Mouse (Mus musculus): Measurements from ENCODE around the gene Scgb2a2. TPM values are rescaled to one million over a fixed set of nuclear protein-coding genes. Genes with fewer than 3 reads are reported as not detected.
A peak's percentile ranks its signal among the peaks of the same experiment; 100 is the strongest.
"Not testable (repeated sequence)": the region's sequence is repeated elsewhere in the genome, so short reads cannot be mapped to it uniquely, and the experiment has no call there.

The Scgb2a2 gene
- total RNA-seq (2012; rRNA removed) (not detected in 2 replicates), polyA plus RNA-seq (2012; ENCODE audit: insufficient read depth in 1 of 2, insufficient read length in 2 of 2, low read depth in 1 of 2, low replicate concordance in 2 of 2, missing spikeins in 1 of 2) (not detected)

DNA sequence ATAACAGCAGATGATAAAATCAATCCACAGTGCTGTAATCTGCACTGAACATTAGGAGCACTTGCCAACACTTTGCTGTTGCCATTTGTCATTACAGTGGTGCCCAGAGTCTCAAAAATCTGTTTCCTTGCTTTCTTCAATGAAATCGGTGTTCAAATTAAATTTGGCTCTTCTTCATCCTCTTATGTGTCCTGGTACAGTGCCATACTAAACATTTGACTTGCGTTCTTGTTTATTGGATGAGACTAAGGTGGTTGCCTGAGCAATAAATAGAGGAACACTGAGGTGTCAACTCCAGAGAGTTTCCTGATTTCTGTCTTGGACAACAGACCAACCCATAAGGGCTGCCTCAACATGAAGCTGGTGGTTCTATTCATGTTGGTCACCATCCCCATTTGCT is at the start of gene Scgb2a2:
TSS of gene Scgb2a2 (plus strand) at position 301 of the 400 bp plus-strand sequence.
- Histone ChIP-seq H3K9ac (ENCODE audit: control insufficient read depth, low read depth, low read length, poor library complexity, severe bottlenecking) (no peak within 1 kb of the TSS), H3K27ac (ENCODE audit: control insufficient read depth, low read depth, low read length) (no peak within 1 kb of the TSS), H3K4me1 (ENCODE audit: control insufficient read depth in 1 of 2, insufficient read depth in 2 of 2, low read length in 2 of 2) (no peaks in the 10 kb centered on the region), H3K79me2 (ENCODE audit: control insufficient read depth, insufficient read depth, low read length, poor library complexity) (no peaks in the 10 kb centered on the region), H3K9me3 (replicated peaks; ENCODE audit: insufficient read depth, low read length) (no peaks in the 10 kb centered on the region), H3K27me3 (ENCODE audit: control insufficient read depth in 1 of 2, insufficient read depth in 2 of 2, low read length in 2 of 2) (no peaks in the 10 kb centered on the region; a peak in 1 of 4 replicates), H3K4me3 (ENCODE audit: control insufficient read depth in 1 of 2, insufficient read depth in 1 of 2, low read depth in 2 of 2, low read length in 2 of 2) (no peak within 1 kb of the TSS), H3K36me3 (ENCODE audit: control insufficient read depth in 1 of 2, insufficient read depth in 2 of 2, low read length in 2 of 2) (no peaks in the 10 kb centered on the region)
- TF ChIP-seq ZKSCAN1 (IDR thresholded peaks at IDR 0.05; ENCODE audit: low read depth, low read length) (no peak), MAZ (IDR thresholded peaks at IDR 0.05; ENCODE audit: low read depth, low read length) (no peak), UBTF (IDR thresholded peaks at IDR 0.05; ENCODE audit: borderline replicate concordance, insufficient read depth, low read depth, low read length) (no peak), MYB (IDR thresholded peaks at IDR 0.05; ENCODE audit: low read depth, low read length) (no peak), TAL1 (IDR thresholded peaks at IDR 0.05; ENCODE audit: low read length) (no peak), GATA1 (IDR thresholded peaks at IDR 0.05; ENCODE audit: low read depth, low read length) (no peak), ELF1 (IDR thresholded peaks at IDR 0.05; ENCODE audit: low read depth, low read length) (no peak), CTCF (IDR thresholded peaks at IDR 0.05 in 2 of 3, conservative IDR thresholded peaks at IDR 0.05 in 1 of 3; ENCODE audit: control insufficient read depth in 1 of 3, insufficient read depth in 1 of 3, low read depth in 2 of 3, low read length in 3 of 3, poor library complexity in 1 of 3, severe bottlenecking in 1 of 3) (no peak), POLR2AphosphoS2 (IDR thresholded peaks at IDR 0.05; ENCODE audit: low read length) (no peak), ZC3H11A (IDR thresholded peaks at IDR 0.05; ENCODE audit: low read depth, low read length) (no peak), CHD2 (IDR thresholded peaks at IDR 0.05; ENCODE audit: low read length) (no peak), KAT2A (conservative IDR thresholded peaks at IDR 0.05; ENCODE audit: low read depth, low read length) (no peak), MYC (IDR thresholded peaks at IDR 0.05; ENCODE audit: low read depth, low read length) (no peak), TCF12 (IDR thresholded peaks at IDR 0.05; ENCODE audit: low read depth, low read length) (no peak), JUND (IDR thresholded peaks at IDR 0.05; ENCODE audit: low read depth, low read length) (no peak), RCOR1 (IDR thresholded peaks at IDR 0.05; ENCODE audit: low read depth, low read length) (no peak)
- DNase-seq (ENCODE audit: low read depth, low spot score): no peak

DNA sequence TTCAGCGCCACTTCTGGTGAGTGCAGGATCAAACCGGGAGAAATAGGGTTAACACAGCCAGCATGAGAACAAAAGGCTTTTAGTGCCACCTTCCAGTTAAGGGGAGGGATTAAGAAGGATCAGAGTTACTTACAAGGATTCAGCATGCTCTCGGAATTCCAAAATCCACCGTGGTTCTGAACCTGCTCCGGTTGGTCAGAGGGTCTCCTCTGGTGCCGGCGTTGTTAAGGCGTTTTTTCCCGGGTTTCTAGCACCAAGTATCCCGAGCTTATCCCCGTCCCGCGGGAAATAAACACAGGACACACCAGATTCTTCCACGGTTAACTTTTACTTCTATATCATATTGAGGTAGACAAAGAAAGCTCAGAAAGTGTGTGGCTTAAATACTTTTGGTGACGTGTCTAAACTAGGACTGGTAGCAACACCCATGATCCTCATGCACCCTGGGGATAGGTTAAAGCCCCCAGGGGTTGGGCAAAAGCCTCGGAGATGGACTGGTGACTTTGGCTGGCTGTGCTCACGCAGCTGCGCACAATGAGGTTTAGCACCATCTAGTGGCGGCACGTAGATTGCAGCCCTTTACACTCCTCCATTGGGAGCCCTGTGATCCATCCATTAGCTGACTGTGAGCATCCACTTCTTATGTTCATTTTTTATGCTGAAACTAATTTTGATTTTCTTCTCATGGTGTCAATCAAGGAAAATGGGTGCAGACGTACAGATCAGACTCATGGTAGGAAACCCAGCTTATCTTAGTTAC is 10.6 kb upstream of the Scgb2a2 start:
- peak; percentile 12 for DNase-seq (ENCODE audit: low read depth, low spot score)
- H3K9ac ChIP-seq (ENCODE audit: control insufficient read depth, low read depth, low read length, poor library complexity, severe bottlenecking): peak overlapping the region; percentile 45; the same call in 1 of the 2 replicates
- not testable (repeated sequence) for H3K79me2 ChIP-seq (ENCODE audit: control insufficient read depth, insufficient read depth, low read length, poor library complexity); H3K4me1 ChIP-seq (ENCODE audit: control insufficient read depth in 1 of 2, insufficient read depth in 2 of 2, low read length in 2 of 2); H3K27ac ChIP-seq (ENCODE audit: control insufficient read depth, low read depth, low read length); H3K36me3 ChIP-seq (ENCODE audit: control insufficient read depth in 1 of 2, insufficient read depth in 2 of 2, low read length in 2 of 2); H3K9me3 ChIP-seq (replicated peaks; ENCODE audit: insufficient read depth, low read length); H3K27me3 ChIP-seq (ENCODE audit: control insufficient read depth in 1 of 2, insufficient read depth in 2 of 2, low read length in 2 of 2)
- peak overlapping the region; percentile 42 to 54; a peak in 3 of 4 replicates for H3K4me3 ChIP-seq (ENCODE audit: control insufficient read depth in 1 of 2, insufficient read depth in 1 of 2, low read depth in 2 of 2, low read length in 2 of 2)
- TF ChIP-seq CTCF (IDR thresholded peaks at IDR 0.05 in 2 of 3, conservative IDR thresholded peaks at IDR 0.05 in 1 of 3; ENCODE audit: control insufficient read depth in 1 of 3, insufficient read depth in 1 of 3, low read depth in 2 of 3, low read length in 3 of 3, poor library complexity in 1 of 3, severe bottlenecking in 1 of 3): peak in 2 of 3 experiments; percentile 24 to 47; a peak in 4 of 6 replicates

All from MEL (cell line).